Mouse (Mus musculus) frontal cortex, postnatal 25 days (tissue): ENCODE data around the gene Mapt.
A peak's percentile ranks its signal among the peaks of the same experiment; 100 is the strongest.

Experiments
- DNase-seq, 2 experiments: peaks; one replicate each; pipeline ENCODE4 v3.0.0; 2022; ENCODE audit warnings: low spot score in 2 of 2

Mapt gene

GRCm38 (mm10) chr11:104272352-104272751 is 41.2 kb downstream of the Mapt start:
- peak in 1 of 2 experiments; percentile 51 for DNase-seq

GRCm38 (mm10) chr11:104275765-104276164 is 44.6 kb downstream of the Mapt start:
- DNase-seq = no peak

GRCm38 (mm10) chr11:104278222-104278621 is 47.0 kb downstream of the Mapt start:
- no peak for DNase-seq

- DNase-seq = no peak
Observed at GRCm38 (mm10) chr11:104279049-104279448, 47.9 kb downstream of the Mapt start.

GRCm38 (mm10) chr11:104279538-104279937 is 48.3 kb downstream of the Mapt start:
- DNase-seq = no peak

- DNase-seq = no peak
Observed at GRCm38 (mm10) chr11:104281501-104281900, 50.3 kb downstream of the Mapt start.

GRCm38 (mm10) chr11:104287113-104287512 is 55.9 kb downstream of the Mapt start:
- DNase-seq = no peak

- peak in 1 of 2 experiments; percentile 33 for DNase-seq
Observed at GRCm38 (mm10) chr11:104288835-104289198, 57.6 kb downstream of the Mapt start.

- DNase-seq = peak; percentile 45 to 55
Observed at GRCm38 (mm10) chr11:104289199-104290031, 58.2 kb downstream of the Mapt start.

GRCm38 (mm10) chr11:104292443-104293220 is 61.4 kb downstream of the Mapt start:
- DNase-seq = no peak

- DNase-seq = no peak
Observed at GRCm38 (mm10) chr11:104293241-104293640, 62.1 kb downstream of the Mapt start.

- DNase-seq = no peak
Observed at GRCm38 (mm10) chr11:104295145-104295544, 64.0 kb downstream of the Mapt start.

- DNase-seq = no peak
Observed at GRCm38 (mm10) chr11:104295656-104296055, 64.5 kb downstream of the Mapt start.

- no peak for DNase-seq
Observed at GRCm38 (mm10) chr11:104297671-104298070, 66.5 kb downstream of the Mapt start.

GRCm38 (mm10) chr11:104302628-104303027 is 71.4 kb downstream of the Mapt start:
- DNase-seq = no peak

GRCm38 (mm10) chr11:104303088-104303960 is 72.1 kb downstream of the Mapt start:
- DNase-seq = no peak

- DNase-seq = no peak
Observed at GRCm38 (mm10) chr11:104305711-104306110, 74.5 kb downstream of the Mapt start.

- DNase-seq = no peak
Observed at GRCm38 (mm10) chr11:104306483-104306882, 75.3 kb downstream of the Mapt start.

- no peak for DNase-seq
Observed at GRCm38 (mm10) chr11:104307136-104307535, 75.9 kb downstream of the Mapt start.

GRCm38 (mm10) chr11:104309377-104310225 is 78.4 kb downstream of the Mapt start:
- no peak for DNase-seq
